ENCODE assay signal across 10 mouse cellular contexts in genomic region chr1:124041559-124041958, GRCm38 (mm10). TPM values are rescaled to one million over a fixed set of nuclear protein-coding genes. Genes with fewer than 3 reads are reported as not detected.
DNase-seq lines count a peak whose midpoint lies in the region; ATAC-seq and TF ChIP-seq lines count a peak whose summit lies in the region.
"Had no signal": no experiment of that assay in that cellular context is flagged by ENCODE, and none has a peak within 500 bp of the region (broad histone marks: within the 10 kb centered on the region; RNA-seq: fewer than 3 reads in every experiment).

No protein-coding gene starts in this region.

- H3K4me2 ChIP-seq in forebrain, embryonic 14.5 days (ENCODE audit: low read length) = no peak overlapping the region
- no peak overlapping the region for H3K4me2 ChIP-seq in forebrain, embryonic 11.5 days (ENCODE audit: low read depth, low read length, severe bottlenecking)
- no peak overlapping the region for H3K4me2 ChIP-seq in lung, embryonic 14.5 days
- H3K4me2 ChIP-seq in midbrain, postnatal 0 days (ENCODE audit: low read depth, low read length, poor library complexity, severe bottlenecking) = peak overlapping the region; percentile 65; the same call in 1 of the 2 replicates
- H3K4me2 ChIP-seq: limb, embryonic 13.5 days had no signal

- peaks cover 12% of the 10 kb centered on the region for H3K27me3 ChIP-seq in forebrain, embryonic 14.5 days (replicated peaks; ENCODE audit: control insufficient read depth, insufficient read depth, low read length)
- peaks cover 18% of the 10 kb centered on the region for H3K27me3 ChIP-seq in forebrain, embryonic 11.5 days (ENCODE audit: control insufficient read depth, insufficient read depth, low read length)
- H3K27me3 ChIP-seq in lung, embryonic 14.5 days (ENCODE audit: insufficient read depth, low read length) = peaks cover 35% of the 10 kb centered on the region
- no peaks in the 10 kb centered on the region for H3K27me3 ChIP-seq in midbrain, postnatal 0 days (ENCODE audit: insufficient read depth, low read length)
- H3K27me3 ChIP-seq in forebrain, embryonic 10.5 days (ENCODE audit: poor library complexity, severe bottlenecking) = peaks cover 42% of the 10 kb centered on the region

- no peak overlapping the region for H3K27ac ChIP-seq in forebrain, embryonic 14.5 days (ENCODE audit: low read depth, low read length)
- H3K27ac ChIP-seq in forebrain, embryonic 11.5 days (ENCODE audit: low read depth, low read length) = no peak overlapping the region
- H3K27ac ChIP-seq in lung, embryonic 14.5 days (ENCODE audit: low read depth) = no peak overlapping the region
- no peak overlapping the region for H3K27ac ChIP-seq in midbrain, postnatal 0 days (ENCODE audit: low read depth, low read length)
- H3K27ac ChIP-seq in forebrain, embryonic 10.5 days = no peak overlapping the region
- H3K27ac ChIP-seq: limb, embryonic 13.5 days had no signal

- DNase-seq in forebrain, embryonic 14.5 days (ENCODE audit: low spot score) = peak; percentile 59
- no peak for DNase-seq in forebrain, embryonic 11.5 days (ENCODE audit: low spot score)
- peak; percentile 64 for DNase-seq in lung, embryonic 14.5 days
- DNase-seq in lung, postnatal 4 days = no peak
- DNase-seq in cerebellum, adult 8-10 months = peak; percentile 45
- DNase-seq in midbrain, postnatal 0 days (ENCODE audit: low spot score) = peak; percentile 69
- DNase-seq in forebrain, embryonic 10.5 days (ENCODE audit: extremely low spot score, low spot score) = no peak

- H3K9me3 ChIP-seq in forebrain, embryonic 14.5 days (replicated peaks; ENCODE audit: control insufficient read depth, low read length) = no peaks in the 10 kb centered on the region
- no peaks in the 10 kb centered on the region for H3K9me3 ChIP-seq in forebrain, embryonic 11.5 days (ENCODE audit: control insufficient read depth, low read length)
- H3K9me3 ChIP-seq in lung, embryonic 14.5 days (ENCODE audit: low read depth, low read length) = no peaks in the 10 kb centered on the region
- no peaks in the 10 kb centered on the region for H3K9me3 ChIP-seq in midbrain, postnatal 0 days (ENCODE audit: low read length)
- no peaks in the 10 kb centered on the region for H3K9me3 ChIP-seq in forebrain, embryonic 10.5 days
- H3K9me3 ChIP-seq: limb, embryonic 13.5 days had no signal

- H3K36me3 ChIP-seq in forebrain, embryonic 14.5 days (ENCODE audit: control insufficient read depth, insufficient read depth, low read length) = no peaks in the 10 kb centered on the region
- no peaks in the 10 kb centered on the region for H3K36me3 ChIP-seq in forebrain, embryonic 11.5 days (ENCODE audit: control insufficient read depth, insufficient read depth, low read length)
- H3K36me3 ChIP-seq in lung, embryonic 14.5 days (ENCODE audit: insufficient read depth) = no peaks in the 10 kb centered on the region
- H3K36me3 ChIP-seq in midbrain, postnatal 0 days (ENCODE audit: insufficient read depth, low read length) = no peaks in the 10 kb centered on the region
- H3K36me3 ChIP-seq in forebrain, embryonic 10.5 days (replicated peaks) = no peaks in the 10 kb centered on the region
- H3K36me3 ChIP-seq: limb, embryonic 13.5 days had no signal

- TF ChIP-seq CTCF in lung, embryonic 14.5 days (IDR thresholded peaks at IDR 0.05; ENCODE audit: low read depth) = peak; percentile 54
- TF ChIP-seq CTCF in midbrain, postnatal 0 days (IDR thresholded peaks at IDR 0.05) = peak; percentile 89

- no peaks in the 10 kb centered on the region; the same call in 1 of the 2 replicates for H3K4me1 ChIP-seq in forebrain, embryonic 14.5 days (ENCODE audit: control insufficient read depth, insufficient read depth, low read length)
- H3K4me1 ChIP-seq in forebrain, embryonic 11.5 days (replicated peaks; ENCODE audit: control insufficient read depth, insufficient read depth, low read length) = peaks cover 4% of the 10 kb centered on the region; the same call in 1 of the 2 replicates
- no peaks in the 10 kb centered on the region for H3K4me1 ChIP-seq in lung, embryonic 14.5 days (ENCODE audit: insufficient read depth)
- H3K4me1 ChIP-seq in midbrain, postnatal 0 days (ENCODE audit: insufficient read depth, low read length) = no peaks in the 10 kb centered on the region
- peaks cover 18% of the 10 kb centered on the region for H3K4me1 ChIP-seq in forebrain, embryonic 10.5 days

- no peak overlapping the region for H3K4me3 ChIP-seq in forebrain, embryonic 14.5 days (ENCODE audit: low read depth, low read length)
- H3K4me3 ChIP-seq in forebrain, embryonic 11.5 days (ENCODE audit: low read depth, low read length) = no peak overlapping the region
- H3K4me3 ChIP-seq in lung, embryonic 14.5 days (ENCODE audit: low read depth, low read length) = no peak overlapping the region
- H3K4me3 ChIP-seq in midbrain, postnatal 0 days (ENCODE audit: low read depth, low read length) = no peak overlapping the region
- H3K4me3 ChIP-seq in forebrain, embryonic 10.5 days = no peak overlapping the region
- H3K4me3 ChIP-seq: erythroblast, embryonic 14.5 days; limb, embryonic 13.5 days had no signal

- H3K9ac ChIP-seq in forebrain, embryonic 14.5 days (ENCODE audit: low read length) = no peak overlapping the region
- H3K9ac ChIP-seq in forebrain, embryonic 11.5 days (ENCODE audit: low read length) = no peak overlapping the region
- no peak overlapping the region for H3K9ac ChIP-seq in lung, embryonic 14.5 days
- no peak overlapping the region for H3K9ac ChIP-seq in midbrain, postnatal 0 days (replicated peaks; ENCODE audit: low read length, poor library complexity, severe bottlenecking)
- H3K9ac ChIP-seq: limb, embryonic 13.5 days had no signal

- ATAC-seq in forebrain, embryonic 14.5 days = no peak
- ATAC-seq in forebrain, embryonic 11.5 days (replicated peaks; ENCODE audit: low FRiP score) = no peak
- no peak for ATAC-seq in lung, embryonic 14.5 days (ENCODE audit: insufficient read depth)
- no peak for ATAC-seq in midbrain, postnatal 0 days (ENCODE audit: low FRiP score)
- ATAC-seq in megakaryocyte progenitor cell, adult 5-6 weeks (replicated peaks; ENCODE audit: poor library complexity) = no peak

- WGBS in forebrain, embryonic 14.5 days = 2% methylated on average over 3 of the region's 3 CpGs
- 12% methylated on average over 3 of the region's 3 CpGs for WGBS in forebrain, embryonic 11.5 days
- 3% methylated on average over 3 of the region's 3 CpGs for WGBS in lung, embryonic 14.5 days
- 3% methylated on average over 3 of the region's 3 CpGs for WGBS in midbrain, postnatal 0 days
- 8% methylated on average over 3 of the region's 3 CpGs for WGBS in forebrain, embryonic 10.5 days

RNA-seq across cellular contexts. Expression of gene Dpp10, which starts 3.8 kb away (rescaled TPM):
- polyA plus RNA-seq in forebrain, embryonic 14.5 days (2014; fragmentation: Nextera tagmentation; extraction: Ambion mirVana) = 6.5 and 11.3 TPM in 2 replicates
- 0.20 and 0.28 TPM in 2 replicates for polyA plus RNA-seq in forebrain, embryonic 11.5 days (2014; fragmentation: Nextera tagmentation; extraction: Ambion mirVana)
- polyA plus RNA-seq in lung, embryonic 14.5 days (2014; fragmentation: Nextera tagmentation; extraction: Ambion mirVana) = not detected in 2 replicates
- total RNA-seq in midbrain, postnatal 0 days (2014; rRNA removed) = 76.7 and 91.6 TPM in 2 replicates
- 29.4 and 29.9 TPM in 2 replicates for polyA plus RNA-seq in midbrain, postnatal 0 days (2015; fragmentation: Nextera tagmentation; extraction: Ambion mirVana)
- 0.04 TPM in 1 of 2 replicates, not detected in the other for polyA plus RNA-seq in forebrain, embryonic 10.5 days (2016; fragmentation: Nextera tagmentation; extraction: Ambion mirVana)
- not detected in 2 replicates for total RNA-seq in megakaryocyte progenitor cell, adult 5-6 weeks (2015)
- not detected in 2 replicates for total RNA-seq in megakaryocyte progenitor cell, adult 5-6 weeks (2017)
- polyA plus RNA-seq: erythroblast, embryonic 14.5 days had no signal

Comparison
In these comparisons a context has a peak if more than half of its experiments do, and no peak if none do; other contexts are left out.
1. DNase-seq: peak in forebrain, embryonic 14.5 days (single experiment), lung, embryonic 14.5 days (single experiment), cerebellum, adult 8-10 months (single experiment) and midbrain, postnatal 0 days (single experiment); none in forebrain, embryonic 11.5 days (single experiment), lung, postnatal 4 days (0 of 2) and forebrain, embryonic 10.5 days (single experiment).